Mouse (Mus musculus) lung, adult 2 months (tissue): ENCODE results near the gene Cd3d.

Source experiments
- CTCF ChIP-seq: fragments of 200-500 bp; IDR thresholded peaks from 2 replicates; pipeline ENCODE4 v1.5.1; 2011; ENCODE audit warnings: mild to moderate bottlenecking, low read length, control low read depth; ENCODE audit not compliant: insufficient read depth
- POLR2A ChIP-seq: fragments of 200-500 bp; IDR thresholded peaks from 2 replicates; pipeline ENCODE4 v1.6.1; 2011; ENCODE audit warnings: low read depth, mild to moderate bottlenecking, control low read depth, low read length, borderline replicate concordance; ENCODE audit errors: extremely low read depth

GRCm38 (mm10) chr9:44998138-44998537 is 16.6 kb downstream of the Cd3d start:
- TF ChIP-seq CTCF: no peak
- TF ChIP-seq POLR2A: no peak
